21 mouse cellular contexts compared by ENCODE assay signal in the genomic region with DNA sequence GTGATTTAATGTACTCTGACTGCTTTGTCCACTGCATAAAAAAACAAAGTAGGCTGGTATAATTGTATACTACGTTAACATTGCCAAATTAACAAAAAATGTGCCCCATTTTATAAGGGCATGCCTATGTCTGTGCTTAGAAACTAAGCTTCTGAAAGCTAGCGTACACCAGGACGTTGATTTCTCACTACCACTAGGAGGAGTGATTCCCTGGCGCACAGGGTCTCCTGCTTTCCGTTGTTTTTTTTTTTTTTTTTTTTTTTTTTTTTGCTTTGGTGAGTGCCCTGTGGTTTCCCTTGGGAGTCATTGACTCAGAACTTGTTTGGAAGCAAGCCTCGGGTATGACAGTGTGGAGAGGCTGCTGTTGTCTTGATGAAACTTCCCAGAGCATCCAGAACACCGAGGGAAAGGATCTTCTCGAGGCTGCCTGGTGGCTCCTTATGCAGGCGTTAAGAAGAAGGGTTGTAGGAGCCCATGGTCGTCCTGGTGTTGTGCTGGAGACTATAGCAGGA. TPM values are rescaled to one million over a fixed set of nuclear protein-coding genes. Genes with fewer than 3 reads are reported as not detected.
DNase-seq lines count a peak whose midpoint lies in the region; ATAC-seq and TF ChIP-seq lines count a peak whose summit lies in the region.
"Had no signal": no experiment of that assay in that cellular context is flagged by ENCODE, and none has a peak within 500 bp of the region (broad histone marks: within the 10 kb centered on the region; RNA-seq: fewer than 3 reads in every experiment).

No protein-coding gene starts in this region.

- no peaks in the 10 kb centered on the region for H3K9me3 ChIP-seq in intestine, postnatal 0 days (ENCODE audit: control insufficient read depth)
- no peaks in the 10 kb centered on the region for H3K9me3 ChIP-seq in intestine, embryonic 16.5 days (ENCODE audit: control insufficient read depth, low read length)
- no peaks in the 10 kb centered on the region for H3K9me3 ChIP-seq in stomach, postnatal 0 days (ENCODE audit: control insufficient read depth, low read length)
- H3K9me3 ChIP-seq: embryonic facial prominence, embryonic 15.5 days; heart, embryonic 10.5 days; hindbrain, embryonic 13.5 days; liver, embryonic 15.5 days had no signal

- DNase-seq in retina, postnatal 1 day = peak; percentile 9
- no peak for DNase-seq in retina, embryonic 14.5 days (ENCODE audit: low spot score)
- DNase-seq in MN1 (ENCODE audit: low spot score) = peak; percentile 77
- DNase-seq in stomach, postnatal 0 days (ENCODE audit: low spot score) = no peak
- DNase-seq in frontal cortex, postnatal 10 days (ENCODE audit: low spot score in 2 of 2) = no peak
- DNase-seq: cerebellum, adult 2 months; cerebellum, postnatal 36 days; gastrocnemius, postnatal 25 days; heart, postnatal 10 days; lung, postnatal 14 days; right cerebral cortex, postnatal 4 days; thymus, postnatal 36 days had no signal

- whole genome bisulfite sequencing in intestine, postnatal 0 days = 74% methylated on average over 10 of the region's 10 CpGs
- 62% methylated on average over 10 of the region's 10 CpGs for WGBS in intestine, embryonic 16.5 days
- WGBS in stomach, postnatal 0 days = 72% methylated on average over 10 of the region's 10 CpGs

- no peaks in the 10 kb centered on the region for H3K36me3 ChIP-seq in intestine, postnatal 0 days (ENCODE audit: control insufficient read depth, insufficient read depth)
- H3K36me3 ChIP-seq in intestine, embryonic 16.5 days (ENCODE audit: control insufficient read depth, insufficient read depth, low read length) = no peaks in the 10 kb centered on the region
- no peaks in the 10 kb centered on the region for H3K36me3 ChIP-seq in stomach, postnatal 0 days (ENCODE audit: control insufficient read depth, insufficient read depth, low read length)
- H3K36me3 ChIP-seq: embryonic facial prominence, embryonic 15.5 days; liver, embryonic 15.5 days had no signal

- ATAC-seq in intestine, postnatal 0 days = no peak
- no peak for ATAC-seq in intestine, embryonic 16.5 days
- no peak for ATAC-seq in stomach, postnatal 0 days (ENCODE audit: low FRiP score, low TSS enrichment)
- no peak for ATAC-seq in erythroblast, adult 5-6 weeks (replicated peaks; ENCODE audit: low FRiP score, poor library complexity, severe bottlenecking)
- ATAC-seq: midbrain, embryonic 16.5 days had no signal

- TF ChIP-seq CTCF in intestine, postnatal 0 days (IDR thresholded peaks at IDR 0.05; ENCODE audit: low read depth) = peak; percentile 40; the same call in 1 of the 2 replicates
- peak; percentile 47 for TF ChIP-seq CTCF in stomach, postnatal 0 days (IDR thresholded peaks at IDR 0.05; ENCODE audit: low read depth)

- no peak overlapping the region for H3K27ac ChIP-seq in intestine, postnatal 0 days (ENCODE audit: low read depth, low read length)
- H3K27ac ChIP-seq in intestine, embryonic 16.5 days (ENCODE audit: low read length) = no peak overlapping the region
- no peak overlapping the region for H3K27ac ChIP-seq in stomach, postnatal 0 days (replicated peaks)
- H3K27ac ChIP-seq: embryonic facial prominence, embryonic 15.5 days; heart, embryonic 10.5 days; hindbrain, embryonic 13.5 days; liver, embryonic 15.5 days had no signal

- H3K27me3 ChIP-seq in intestine, postnatal 0 days (replicated peaks; ENCODE audit: control insufficient read depth, insufficient read depth, low read length) = no peaks in the 10 kb centered on the region
- no peaks in the 10 kb centered on the region for H3K27me3 ChIP-seq in intestine, embryonic 16.5 days (replicated peaks; ENCODE audit: control insufficient read depth, insufficient read depth, low read length)
- H3K27me3 ChIP-seq in stomach, postnatal 0 days (ENCODE audit: control insufficient read depth, insufficient read depth, low read length) = no peaks in the 10 kb centered on the region
- H3K27me3 ChIP-seq: embryonic facial prominence, embryonic 15.5 days had no signal

- no peak for TF ChIP-seq EP300 in stomach, postnatal 0 days (optimal IDR thresholded peaks at IDR 0.05)

- H3K4me1 ChIP-seq in intestine, postnatal 0 days (replicated peaks; ENCODE audit: control insufficient read depth, insufficient read depth, low read length) = no peaks in the 10 kb centered on the region
- 0 out of 2 replicates have a peak, but pooled peaks cover 6% of the 10 kb centered on the region for H3K4me1 ChIP-seq in intestine, embryonic 16.5 days (ENCODE audit: control insufficient read depth, insufficient read depth, low read length)
- no peaks in the 10 kb centered on the region for H3K4me1 ChIP-seq in stomach, postnatal 0 days (replicated peaks; ENCODE audit: control insufficient read depth, insufficient read depth)

- no peak overlapping the region for H3K4me2 ChIP-seq in intestine, postnatal 0 days (replicated peaks; ENCODE audit: low read depth)
- no peak overlapping the region for H3K4me2 ChIP-seq in intestine, embryonic 16.5 days (ENCODE audit: low read depth, low read length)
- no peak overlapping the region for H3K4me2 ChIP-seq in stomach, postnatal 0 days (replicated peaks; ENCODE audit: low read depth)
- H3K4me2 ChIP-seq: embryonic facial prominence, embryonic 15.5 days; hindbrain, embryonic 13.5 days; liver, embryonic 15.5 days had no signal

- H3K4me3 ChIP-seq in intestine, postnatal 0 days (ENCODE audit: low read depth, low read length) = no peak overlapping the region
- H3K4me3 ChIP-seq in intestine, embryonic 16.5 days (ENCODE audit: low read length) = no peak overlapping the region
- H3K4me3 ChIP-seq in stomach, postnatal 0 days (ENCODE audit: low read depth, low read length) = no peak overlapping the region
- H3K4me3 ChIP-seq: embryonic facial prominence, embryonic 15.5 days; heart, embryonic 10.5 days; hindbrain, embryonic 13.5 days; liver, embryonic 15.5 days; megakaryocyte, embryonic 14.5 days had no signal

- no peak overlapping the region for H3K9ac ChIP-seq in intestine, postnatal 0 days (ENCODE audit: low read depth, low read length)
- H3K9ac ChIP-seq in intestine, embryonic 16.5 days (ENCODE audit: low read depth, low read length) = no peak overlapping the region
- no peak overlapping the region for H3K9ac ChIP-seq in stomach, postnatal 0 days (ENCODE audit: low read length)
- H3K9ac ChIP-seq: embryonic facial prominence, embryonic 15.5 days; hindbrain, embryonic 13.5 days; liver, embryonic 15.5 days had no signal

RNA-seq across cellular contexts. Expression of a gene that starts 3.0 kb away (rescaled TPM):
- 0.30 TPM in 2 replicates for polyA plus RNA-seq in intestine, postnatal 0 days (2015; fragmentation: Nextera tagmentation; extraction: Ambion mirVana)
- 0.38 and 0.44 TPM in 2 replicates for polyA plus RNA-seq in intestine, embryonic 16.5 days (2015; fragmentation: Nextera tagmentation; extraction: Ambion mirVana)
- 0.64 and 0.70 TPM in 2 replicates for polyA plus RNA-seq in stomach, postnatal 0 days (2015; fragmentation: Nextera tagmentation; extraction: Ambion mirVana)
- total RNA-seq in erythroblast, adult 5-6 weeks (2015; ENCODE audit: low replicate concordance) = 0.63 TPM in 1 of 2 replicates, not detected in the other
- not detected in 2 replicates for total RNA-seq in erythroblast, adult 5-6 weeks (2017; ENCODE audit: low replicate concordance)

RNA-seq across cellular contexts. Expression of a gene that starts 27.1 kb away (rescaled TPM):
- polyA plus RNA-seq in intestine, postnatal 0 days (2015; fragmentation: Nextera tagmentation; extraction: Ambion mirVana) = 132 and 157 TPM in 2 replicates
- 79.0 and 88.1 TPM in 2 replicates for polyA plus RNA-seq in intestine, embryonic 16.5 days (2015; fragmentation: Nextera tagmentation; extraction: Ambion mirVana)
- polyA plus RNA-seq in stomach, postnatal 0 days (2015; fragmentation: Nextera tagmentation; extraction: Ambion mirVana) = 79.1 and 84.4 TPM in 2 replicates
- total RNA-seq in erythroblast, adult 5-6 weeks (2015; ENCODE audit: low replicate concordance) = 13.8 and 26.5 TPM in 2 replicates
- total RNA-seq in erythroblast, adult 5-6 weeks (2017; ENCODE audit: low replicate concordance) = 14.5 and 20.2 TPM in 2 replicates

Comparison
In these comparisons a context has a peak if more than half of its experiments do, and no peak if none do; other contexts are left out.
1. DNase-seq: peak in retina, postnatal 1 day (single experiment) and MN1 (single experiment); none in retina, embryonic 14.5 days (single experiment), stomach, postnatal 0 days (single experiment) and frontal cortex, postnatal 10 days (0 of 2).